Mouse (Mus musculus): ENCODE data around the gene Ctnnbip1. TPM values are rescaled to one million over a fixed set of nuclear protein-coding genes. Genes with fewer than 3 reads are reported as not detected.

The Ctnnbip1 gene
- polyA plus RNA-seq, 1 experiment = 57.8 TPM

DNA sequence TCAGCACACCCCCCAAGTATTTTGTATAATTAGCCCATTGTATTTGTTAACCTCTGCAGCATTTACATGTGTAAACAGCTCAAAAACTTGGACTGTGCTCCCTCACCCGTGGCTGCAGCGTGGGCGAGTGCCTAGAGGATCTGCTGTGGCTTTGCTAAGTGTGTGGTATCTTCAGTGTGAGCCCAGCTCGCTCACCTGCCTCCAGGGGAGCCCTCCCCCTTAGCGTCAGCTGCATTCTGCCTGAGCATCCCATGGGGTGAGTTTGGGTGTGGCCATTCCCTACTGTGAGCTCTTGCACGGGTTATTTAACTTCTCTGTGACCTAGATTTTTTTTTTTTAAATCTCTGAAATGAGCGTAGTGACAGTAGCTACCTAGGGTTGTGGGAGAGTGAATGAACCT, 84.2 kb downstream of the Ctnnbip1 start:
- Histone ChIP-seq H3K36me3 (ENCODE audit: control insufficient read depth, insufficient read depth) (no peaks in the 10 kb centered on the region), H3K79me2 (ENCODE audit: control insufficient read depth, insufficient read depth) (peaks cover 79% of the 10 kb centered on the region), H3K27me3 (ENCODE audit: control insufficient read depth, insufficient read depth, insufficient read length) (no peaks in the 10 kb centered on the region), H3K79me3 (ENCODE audit: low read depth) (peaks cover 18% of the 10 kb centered on the region), H3K4me3 (ENCODE audit: insufficient read depth, poor library complexity, severe bottlenecking) (no peak overlapping the region), H3ac (ENCODE audit: control insufficient read depth, insufficient read length, low read depth) (no peak overlapping the region)
- TF ChIP-seq MYOD1 (IDR thresholded peaks at IDR 0.05; ENCODE audit: control insufficient read depth, insufficient read length, low read depth) (no peak), MAX (IDR thresholded peaks at IDR 0.05) (no peak)

DNA sequence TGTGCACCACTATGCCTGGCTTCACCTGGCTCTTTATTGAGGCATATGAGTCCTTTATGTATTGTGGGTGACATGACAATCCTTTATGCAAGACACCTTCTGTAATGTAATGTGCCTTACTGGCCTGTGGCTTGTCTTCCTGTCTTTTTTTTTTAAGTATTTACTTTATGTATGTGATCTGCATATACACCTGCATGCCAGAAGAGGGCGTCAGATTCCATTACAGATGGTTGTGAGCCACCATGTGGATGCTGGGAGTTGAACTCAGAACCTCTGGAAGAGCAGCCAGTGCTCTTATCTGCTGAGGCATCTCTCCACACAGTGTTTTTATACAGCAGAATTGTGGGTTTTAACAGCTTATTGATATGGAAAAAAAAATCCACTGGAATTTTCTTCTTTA, 85.8 kb downstream of the Ctnnbip1 start:
- no peak overlapping the region for H3ac ChIP-seq (ENCODE audit: control insufficient read depth, insufficient read length, low read depth)
- H3K4me3 ChIP-seq (ENCODE audit: insufficient read depth, poor library complexity, severe bottlenecking) = no peak overlapping the region
- peaks cover 13% of the 10 kb centered on the region for H3K79me3 ChIP-seq (ENCODE audit: low read depth)
- H3K27me3 ChIP-seq (ENCODE audit: control insufficient read depth, insufficient read depth, insufficient read length) = no peaks in the 10 kb centered on the region
- peaks cover 73% of the 10 kb centered on the region for H3K79me2 ChIP-seq (ENCODE audit: control insufficient read depth, insufficient read depth)
- no peaks in the 10 kb centered on the region for H3K36me3 ChIP-seq (ENCODE audit: control insufficient read depth, insufficient read depth)
- no peak for TF ChIP-seq MAX (IDR thresholded peaks at IDR 0.05)
- no peak for TF ChIP-seq USF1 (IDR thresholded peaks at IDR 0.05; ENCODE audit: low read depth)
- TF ChIP-seq FOSL1 (IDR thresholded peaks at IDR 0.05; ENCODE audit: insufficient read depth, low read length, poor library complexity, severe bottlenecking) = no peak
- TF ChIP-seq MYOD1 (IDR thresholded peaks at IDR 0.05; ENCODE audit: control insufficient read depth, insufficient read length, low read depth) = no peak
- no peak for TF ChIP-seq CTCF (IDR thresholded peaks at IDR 0.05; ENCODE audit: control insufficient read depth, insufficient read depth, insufficient read length)
- no peak for TF ChIP-seq MYOG (IDR thresholded peaks at IDR 0.05; ENCODE audit: control insufficient read depth, extremely low read depth, insufficient read length)

- H3K79me2 ChIP-seq (ENCODE audit: control insufficient read depth, insufficient read depth) = peaks cover 67% of the 10 kb centered on the region
- H3K4me3 ChIP-seq (ENCODE audit: insufficient read depth, poor library complexity, severe bottlenecking) = no peak overlapping the region
- no peaks in the 10 kb centered on the region for H3K36me3 ChIP-seq (ENCODE audit: control insufficient read depth, insufficient read depth)
- no peak for TF ChIP-seq MAX (IDR thresholded peaks at IDR 0.05)
- no peak for TF ChIP-seq MYOD1 (IDR thresholded peaks at IDR 0.05; ENCODE audit: control insufficient read depth, insufficient read length, low read depth)
- TF ChIP-seq CTCF (IDR thresholded peaks at IDR 0.05; ENCODE audit: control insufficient read depth, insufficient read depth, insufficient read length) = no peak
- no peak for TF ChIP-seq MYOG (IDR thresholded peaks at IDR 0.05; ENCODE audit: control insufficient read depth, extremely low read depth, insufficient read length)
- H3K27me3 ChIP-seq (ENCODE audit: control insufficient read depth, insufficient read depth, insufficient read length) = no peaks in the 10 kb centered on the region
- peaks cover 12% of the 10 kb centered on the region for H3K79me3 ChIP-seq (ENCODE audit: low read depth)
- no peak overlapping the region for H3ac ChIP-seq (ENCODE audit: control insufficient read depth, insufficient read length, low read depth)
These were observed 86.5 kb downstream of the Ctnnbip1 start for GRCm38 (mm10) chr4:149604518-149604917.

DNA sequence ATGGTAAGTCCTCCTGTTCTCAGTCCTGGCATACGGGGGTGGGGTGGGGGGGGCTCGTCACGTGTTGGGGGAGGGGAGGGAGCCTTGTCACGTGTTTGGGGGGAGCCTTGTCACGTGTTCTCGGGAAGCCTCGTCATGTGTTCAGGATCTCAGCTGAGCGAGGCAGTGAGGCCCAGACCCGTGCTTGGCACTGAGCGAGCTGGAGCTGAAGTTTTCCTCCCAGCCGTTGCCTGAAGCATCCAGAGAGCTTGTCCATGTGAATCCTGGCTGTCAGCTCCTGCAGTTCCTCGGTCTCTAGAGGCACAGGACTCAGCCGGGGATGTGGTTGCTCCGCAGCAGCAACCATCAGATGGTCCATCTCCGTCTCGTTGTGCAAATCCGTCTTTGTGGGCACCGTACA, 88.0 kb downstream of the Ctnnbip1 start:
- Histone ChIP-seq H3K79me3 (ENCODE audit: low read depth) (peaks cover 4% of the 10 kb centered on the region), H3K36me3 (ENCODE audit: control insufficient read depth, insufficient read depth) (no peaks in the 10 kb centered on the region), H3ac (ENCODE audit: control insufficient read depth, insufficient read length, low read depth) (no peak overlapping the region), H3K4me3 (ENCODE audit: insufficient read depth, poor library complexity, severe bottlenecking) (no peak overlapping the region), H3K79me2 (ENCODE audit: control insufficient read depth, insufficient read depth) (peaks cover 51% of the 10 kb centered on the region), H3K27me3 (ENCODE audit: control insufficient read depth, insufficient read depth, insufficient read length) (no peaks in the 10 kb centered on the region)
- TF ChIP-seq FOSL1 (IDR thresholded peaks at IDR 0.05; ENCODE audit: insufficient read depth, low read length, poor library complexity, severe bottlenecking) = no peak

DNA sequence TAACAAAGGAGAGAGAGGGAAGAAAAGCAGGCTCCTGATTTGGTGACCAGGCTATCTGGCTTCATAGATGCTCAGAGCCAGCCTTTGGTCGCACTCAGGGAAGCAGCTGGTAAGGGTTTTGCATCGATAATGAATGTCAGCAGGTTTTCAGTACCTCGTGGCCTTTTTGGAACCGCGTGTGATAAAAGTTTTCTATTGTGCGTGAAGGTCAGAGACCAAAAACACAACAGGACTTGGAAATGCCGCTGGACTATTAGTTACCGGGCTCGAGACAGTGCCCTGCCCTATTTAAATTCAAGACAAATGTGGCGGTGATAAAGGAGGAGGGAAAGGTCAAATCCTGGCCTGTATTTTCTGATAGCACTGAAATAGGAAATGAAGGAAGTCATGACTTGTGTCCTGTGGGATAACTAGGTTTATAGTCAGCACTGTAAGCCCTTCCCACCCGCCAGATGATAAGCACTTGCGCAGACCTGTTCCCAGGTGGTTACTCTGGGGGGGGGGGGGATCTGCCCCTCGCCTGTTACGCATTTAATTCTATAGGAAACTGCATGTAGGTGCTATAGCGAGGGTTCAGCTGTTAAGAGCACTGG, 88.8 kb downstream of the Ctnnbip1 start:
- no peak overlapping the region for H3ac ChIP-seq (ENCODE audit: control insufficient read depth, insufficient read length, low read depth)
- peaks cover 2% of the 10 kb centered on the region for H3K79me3 ChIP-seq (ENCODE audit: low read depth)
- TF ChIP-seq FOSL1 (IDR thresholded peaks at IDR 0.05; ENCODE audit: insufficient read depth, low read length, poor library complexity, severe bottlenecking) (no peak), CEBPB (IDR thresholded peaks at IDR 0.05; ENCODE audit: low read depth) (no peak), MYOG (IDR thresholded peaks at IDR 0.05; ENCODE audit: control insufficient read depth, extremely low read depth, insufficient read length) (no peak), USF1 (IDR thresholded peaks at IDR 0.05; ENCODE audit: low read depth) (no peak), MYOD1 (IDR thresholded peaks at IDR 0.05; ENCODE audit: control insufficient read depth, insufficient read length, low read depth) (no peak), MAX (IDR thresholded peaks at IDR 0.05) (no peak), CTCF (IDR thresholded peaks at IDR 0.05; ENCODE audit: control insufficient read depth, insufficient read depth, insufficient read length) (no peak)
- peaks cover 43% of the 10 kb centered on the region for H3K79me2 ChIP-seq (ENCODE audit: control insufficient read depth, insufficient read depth)
- H3K36me3 ChIP-seq (ENCODE audit: control insufficient read depth, insufficient read depth) = no peaks in the 10 kb centered on the region
- no peak overlapping the region for H3K4me3 ChIP-seq (ENCODE audit: insufficient read depth, poor library complexity, severe bottlenecking)
- no peaks in the 10 kb centered on the region for H3K27me3 ChIP-seq (ENCODE audit: control insufficient read depth, insufficient read depth, insufficient read length)

DNA sequence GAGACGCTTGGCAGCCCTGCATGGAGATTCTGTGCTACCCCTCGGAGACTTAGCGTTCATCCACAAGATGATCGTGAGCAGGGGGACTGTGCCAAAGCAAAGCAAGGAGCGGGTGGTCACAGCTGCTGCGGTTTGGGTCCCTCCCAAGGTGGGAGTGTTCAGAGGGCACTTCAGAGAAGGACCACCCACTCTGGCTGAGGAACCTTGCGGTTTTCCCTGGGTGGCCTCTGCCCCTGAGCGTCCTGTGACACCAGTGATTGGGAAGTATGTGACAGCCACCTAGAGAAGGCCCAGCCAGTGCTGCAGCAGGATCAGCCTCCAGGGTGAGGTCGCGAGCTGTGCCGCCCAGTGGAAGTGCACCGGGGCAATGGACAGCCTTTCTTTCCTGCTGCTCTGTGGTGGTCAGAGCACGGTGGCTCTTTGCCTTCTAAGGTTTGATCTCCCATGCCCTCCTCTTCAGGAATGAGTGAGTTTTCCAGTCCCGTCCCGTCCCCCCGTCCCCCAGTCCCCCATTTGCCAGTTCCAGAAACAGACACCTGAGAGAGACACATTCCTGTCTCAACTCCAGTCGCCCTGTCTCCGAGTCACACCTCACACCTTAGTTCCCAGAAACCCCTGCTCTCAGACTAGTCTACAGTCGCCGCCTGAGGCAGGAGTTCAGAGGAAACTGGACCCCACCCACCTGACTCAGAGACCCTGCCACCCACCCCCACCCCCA, 89.7 kb downstream of the Ctnnbip1 start:
- Histone ChIP-seq H3K4me3 (ENCODE audit: insufficient read depth, poor library complexity, severe bottlenecking) (no peak overlapping the region), H3K36me3 (ENCODE audit: control insufficient read depth, insufficient read depth) (no peaks in the 10 kb centered on the region), H3K79me3 (ENCODE audit: low read depth) (peaks cover 2% of the 10 kb centered on the region), H3K27me3 (ENCODE audit: control insufficient read depth, insufficient read depth, insufficient read length) (no peaks in the 10 kb centered on the region), H3ac (ENCODE audit: control insufficient read depth, insufficient read length, low read depth) (no peak overlapping the region), H3K79me2 (ENCODE audit: control insufficient read depth, insufficient read depth) (peaks cover 38% of the 10 kb centered on the region)
- TF ChIP-seq MYOD1 (IDR thresholded peaks at IDR 0.05; ENCODE audit: control insufficient read depth, insufficient read length, low read depth) (no peak), USF1 (IDR thresholded peaks at IDR 0.05; ENCODE audit: low read depth) (no peak), MAX (IDR thresholded peaks at IDR 0.05) (no peak), MYOG (IDR thresholded peaks at IDR 0.05; ENCODE audit: control insufficient read depth, extremely low read depth, insufficient read length) (no peak), CEBPB (IDR thresholded peaks at IDR 0.05; ENCODE audit: low read depth) (no peak), CTCF (IDR thresholded peaks at IDR 0.05; ENCODE audit: control insufficient read depth, insufficient read depth, insufficient read length) (no peak), FOSL1 (IDR thresholded peaks at IDR 0.05; ENCODE audit: insufficient read depth, low read length, poor library complexity, severe bottlenecking) (no peak)

Measured in C2C12 (cell line).